Mouse (Mus musculus): Measurements from ENCODE around the gene Lhfpl4. TPM values are rescaled to one million over a fixed set of nuclear protein-coding genes. Genes with fewer than 3 reads are reported as not detected.

Gene Lhfpl4
- polyA plus RNA-seq, 1 experiment = 0.92 TPM

DNA sequence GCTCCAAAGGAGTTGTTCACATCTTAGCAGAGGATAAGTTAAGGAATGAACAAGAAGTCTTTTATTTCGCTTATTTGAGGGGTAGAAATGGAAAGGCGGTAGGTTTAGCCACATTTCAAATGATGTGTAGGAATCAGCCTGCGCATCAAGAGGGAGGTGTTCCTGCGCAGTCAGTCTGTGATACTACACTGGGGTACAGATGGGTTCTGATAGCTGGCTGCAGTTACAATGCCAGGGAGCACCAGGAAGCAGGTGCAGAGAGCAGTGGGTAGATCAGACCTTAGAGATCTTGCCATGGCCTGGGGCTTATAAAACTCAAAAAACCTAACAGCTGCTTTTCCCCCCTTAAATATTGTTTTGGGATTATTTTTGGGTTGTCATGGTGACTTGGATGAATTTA is 49.9 kb downstream of the Lhfpl4 start:
- TF ChIP-seq POLR2A (IDR thresholded peaks at IDR 0.05; ENCODE audit: borderline replicate concordance, extremely low read depth, low read depth, low read length) = no peak
- DNase-seq = no peak
- Histone ChIP-seq H3K4me3 (replicated peaks; ENCODE audit: extremely low read depth, low read depth, low read length) (no peak overlapping the region), H3K4me1 (ENCODE audit: control insufficient read depth, insufficient read depth, low read length) (peaks cover 8% of the 10 kb centered on the region)
- WGBS = 95% methylated on average over 4 of the region's 4 CpGs

DNA sequence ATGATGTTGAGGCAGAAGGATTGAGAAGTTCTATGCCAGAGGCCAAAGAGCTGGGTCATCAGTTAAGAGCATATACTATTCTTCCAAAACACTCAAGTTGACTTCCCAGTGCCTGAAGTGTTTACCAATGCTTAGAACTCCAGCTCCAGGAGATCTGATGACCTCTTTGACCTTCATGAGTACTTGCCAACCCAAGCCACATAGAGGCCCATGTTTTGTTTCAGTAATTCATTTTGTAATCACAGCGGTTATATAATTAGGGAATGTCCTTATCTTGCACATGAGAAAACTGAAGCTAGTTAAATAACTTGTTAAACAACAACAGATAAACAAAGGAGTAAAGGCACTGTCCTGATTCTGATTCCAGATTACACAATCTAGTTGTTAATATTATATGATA is 50.4 kb downstream of the Lhfpl4 start:
- 62% methylated on average over 1 of the region's 1 CpGs for WGBS
- Histone ChIP-seq H3K4me3 (replicated peaks; ENCODE audit: extremely low read depth, low read depth, low read length) (no peak overlapping the region), H3K4me1 (ENCODE audit: control insufficient read depth, insufficient read depth, low read length) (peaks cover 8% of the 10 kb centered on the region)
- TF ChIP-seq POLR2A (IDR thresholded peaks at IDR 0.05; ENCODE audit: borderline replicate concordance, extremely low read depth, low read depth, low read length) = no peak
- TF ChIP-seq CTCF (IDR thresholded peaks at IDR 0.05; ENCODE audit: insufficient read depth, low read length) = no peak
- DNase-seq = no peak

DNA sequence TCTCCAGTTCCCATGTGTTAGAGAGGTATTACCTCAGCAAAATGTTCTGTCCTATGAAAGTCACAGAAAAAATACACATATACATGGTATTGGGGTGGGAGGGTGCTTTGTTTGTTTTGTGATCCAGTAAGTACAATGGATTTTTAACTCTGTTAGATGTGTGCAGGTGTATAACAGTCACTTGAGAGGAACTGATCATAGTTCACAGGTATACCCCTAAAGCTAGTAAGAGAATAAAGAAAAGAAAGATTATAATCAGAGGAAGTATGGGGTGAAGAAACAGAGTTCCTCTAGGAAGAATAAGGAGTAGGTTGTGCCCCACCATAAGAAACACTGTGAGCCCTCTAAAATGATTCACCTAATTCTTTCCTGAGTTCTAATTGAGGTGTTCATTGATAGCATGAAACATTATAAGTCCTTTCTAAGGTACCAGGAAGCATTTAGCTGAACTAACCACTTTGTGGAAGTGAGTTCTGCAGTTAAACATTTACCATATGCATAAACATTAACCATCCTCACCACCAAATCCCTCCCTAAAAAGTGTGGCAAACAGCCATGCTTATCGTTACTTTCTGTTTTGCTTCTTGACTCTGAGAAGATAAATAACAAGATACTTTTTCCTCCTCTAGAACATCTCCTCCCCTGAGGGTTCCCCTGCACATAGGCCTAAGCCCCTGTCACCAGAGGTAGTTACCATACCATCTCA is 53.6 kb downstream of the Lhfpl4 start:
- H3K4me1 ChIP-seq (ENCODE audit: control insufficient read depth, insufficient read depth, low read length) = peaks cover 8% of the 10 kb centered on the region
- H3K4me3 ChIP-seq (replicated peaks; ENCODE audit: extremely low read depth, low read depth, low read length) = no peak overlapping the region
- TF ChIP-seq CTCF (IDR thresholded peaks at IDR 0.05; ENCODE audit: insufficient read depth, low read length) (no peak), POLR2A (IDR thresholded peaks at IDR 0.05; ENCODE audit: borderline replicate concordance, extremely low read depth, low read depth, low read length) (no peak)
- no peak for DNase-seq
- 17% methylated on average over 1 of the region's 1 CpGs for WGBS

DNA sequence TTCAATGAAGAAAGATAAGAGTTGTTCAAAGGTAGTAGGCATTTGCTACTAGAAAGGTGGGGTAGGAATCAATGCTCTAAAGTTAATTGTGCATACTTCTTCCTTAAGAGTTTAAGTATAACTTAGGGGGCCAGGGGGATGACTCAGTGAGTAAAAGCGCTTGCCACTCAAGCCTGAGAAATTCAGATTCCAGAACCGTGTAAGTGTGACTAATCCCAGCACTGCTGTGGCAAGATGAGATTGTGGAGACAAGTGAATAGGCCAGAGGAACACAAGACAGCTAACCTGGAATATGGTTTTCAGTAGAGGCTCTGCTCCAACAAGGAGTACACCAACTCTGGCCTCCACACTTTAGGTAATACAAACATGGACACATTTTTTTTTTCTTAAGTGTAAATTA is 61.8 kb downstream of the Lhfpl4 start:
- 74% methylated on average over 2 of the region's 2 CpGs for WGBS
- DNase-seq = no peak
- TF ChIP-seq CTCF (IDR thresholded peaks at IDR 0.05; ENCODE audit: insufficient read depth, low read length) (no peak), POLR2A (IDR thresholded peaks at IDR 0.05; ENCODE audit: borderline replicate concordance, extremely low read depth, low read depth, low read length) (no peak)
- Histone ChIP-seq H3K4me1 (ENCODE audit: control insufficient read depth, insufficient read depth, low read length) (no peaks in the 10 kb centered on the region), H3K4me3 (replicated peaks; ENCODE audit: extremely low read depth, low read depth, low read length) (no peak overlapping the region)

DNA sequence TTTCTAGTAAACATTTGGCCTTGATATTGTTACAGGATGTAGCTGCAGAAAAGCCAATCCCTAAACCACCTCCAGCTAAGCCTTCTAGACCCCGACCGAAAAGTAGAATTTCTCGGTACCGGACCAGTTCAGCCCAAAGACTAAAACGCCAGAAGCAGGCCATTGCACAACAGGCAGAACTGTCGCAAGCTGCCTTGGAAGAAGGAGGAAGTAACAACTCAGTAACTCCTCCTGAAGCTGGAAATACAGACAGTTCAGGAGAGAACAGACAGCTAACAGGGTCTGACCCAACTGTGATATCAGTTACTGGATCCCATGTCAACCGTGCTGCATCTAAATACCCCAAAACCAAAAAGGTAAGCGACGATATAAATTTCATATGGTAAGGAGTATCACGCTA is 74.4 kb downstream of the Lhfpl4 start:
- no peak overlapping the region for H3K4me3 ChIP-seq (replicated peaks; ENCODE audit: extremely low read depth, low read depth, low read length)
- no peaks in the 10 kb centered on the region for H3K4me1 ChIP-seq (ENCODE audit: control insufficient read depth, insufficient read depth, low read length)
- no peak for DNase-seq
- TF ChIP-seq POLR2A (IDR thresholded peaks at IDR 0.05; ENCODE audit: borderline replicate concordance, extremely low read depth, low read depth, low read length) (no peak), CTCF (IDR thresholded peaks at IDR 0.05; ENCODE audit: insufficient read depth, low read length) (no peak)
- 85% methylated on average over 10 of the region's 10 CpGs for WGBS

Other genes with a start within 250 kb of the Lhfpl4 start
- gene Srgap3, start 248.1 kb downstream of the Lhfpl4 start, polyA plus RNA-seq (2012; rRNA removed) = 1.2 and 1.6 TPM in 2 replicates
- 3.5 and 5.8 TPM in 2 replicates for gene Thumpd3, start 149.2 kb downstream of the Lhfpl4 start, polyA plus RNA-seq (2012; rRNA removed)
- 28.7 and 30.6 TPM in 2 replicates for gene Setd5, start 118.0 kb downstream of the Lhfpl4 start, polyA plus RNA-seq (2012; rRNA removed)
- 43.5 and 45.5 TPM in 2 replicates for gene Mtmr14, start 42.5 kb upstream of the Lhfpl4 start, polyA plus RNA-seq (2012; rRNA removed)
- gene Cpne9, start 86.9 kb upstream of the Lhfpl4 start, polyA plus RNA-seq (2012; rRNA removed) = 0.06 TPM in 1 of 2 replicates, not detected in the other
- gene Brpf1, start 111.8 kb upstream of the Lhfpl4 start, polyA plus RNA-seq (2012; rRNA removed) = 20.2 and 21.3 TPM in 2 replicates
- gene Ogg1, start 131.6 kb upstream of the Lhfpl4 start, polyA plus RNA-seq (2012; rRNA removed) = 18.9 and 23.9 TPM in 2 replicates
- 69.2 and 84.4 TPM in 2 replicates for gene Camk1, start 148.6 kb upstream of the Lhfpl4 start, polyA plus RNA-seq (2012; rRNA removed)
- 25.7 and 26.9 TPM in 2 replicates for gene Tada3, start 182.5 kb upstream of the Lhfpl4 start, polyA plus RNA-seq (2012; rRNA removed)
- 62.3 and 67.0 TPM in 2 replicates for gene Arpc4, start 182.7 kb upstream of the Lhfpl4 start, polyA plus RNA-seq (2012; rRNA removed)
- 23.1 and 25.5 TPM in 2 replicates for gene Ttll3, start 193.9 kb upstream of the Lhfpl4 start, polyA plus RNA-seq (2012; rRNA removed)
- gene Rpusd3, start 224.0 kb upstream of the Lhfpl4 start, polyA plus RNA-seq (2012; rRNA removed) = 43.1 and 44.9 TPM in 2 replicates
- 56.9 and 133 TPM in 2 replicates for gene Cidec, start 240.4 kb upstream of the Lhfpl4 start, polyA plus RNA-seq (2012; rRNA removed)
- 39.0 and 48.0 TPM in 2 replicates for gene Jagn1, start 247.2 kb upstream of the Lhfpl4 start, polyA plus RNA-seq (2012; rRNA removed)

Measured in lung, adult 2 months (tissue).